Mouse (Mus musculus): ENCODE measurements at regions not wholly inside any gene's neighbourhood (a gene's known extent, or its start where the extent isn't known, plus 50 kb on each side); places are given as distances from the start of the nearest gene placed in this dataset.
A peak's percentile ranks its signal among the peaks of the same experiment; 100 is the strongest.

DNA sequence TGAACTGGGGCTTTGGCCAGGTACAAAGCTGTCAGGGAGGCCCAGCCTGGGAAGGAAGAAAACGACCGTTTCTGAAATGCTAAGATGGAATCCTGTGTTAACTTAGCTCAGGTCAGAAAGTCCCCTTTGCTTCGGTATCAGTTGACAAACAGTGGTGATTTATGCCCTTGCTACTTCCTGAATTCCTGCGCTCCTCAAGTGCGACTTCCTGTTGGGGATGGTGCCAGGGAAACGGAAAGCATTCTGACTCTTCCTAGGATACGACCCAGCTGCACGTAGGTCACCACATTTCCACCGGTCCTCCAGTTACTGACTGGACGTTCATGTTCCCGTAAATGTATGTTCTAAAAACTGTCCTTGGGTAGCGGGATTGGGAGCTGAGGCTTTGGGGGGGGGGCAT is 161.0 kb downstream of the Hibadh start:
- DNase-seq (ENCODE audit: low read depth, low spot score) = peak; percentile 53

DNA sequence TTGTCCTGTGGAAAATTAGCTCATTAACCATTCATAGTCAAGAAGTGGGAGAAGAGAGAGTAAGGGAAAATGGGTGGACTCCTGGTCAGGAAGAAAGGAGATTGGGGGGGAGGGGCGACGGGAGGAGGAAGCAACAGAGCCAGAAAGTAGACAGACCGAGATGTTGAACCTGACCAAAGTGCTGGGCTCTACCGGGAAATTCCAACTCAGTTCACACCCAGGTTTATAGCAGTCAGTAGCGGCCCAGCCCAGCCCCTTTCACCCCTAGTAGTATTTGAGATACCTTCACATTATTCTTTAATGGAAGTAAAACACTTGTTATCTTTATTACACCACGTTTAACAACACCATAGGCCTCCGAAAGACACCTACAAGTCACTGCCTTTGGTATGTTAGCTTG is 158.2 kb downstream of the Hibadh start:
- no peak for DNase-seq (ENCODE audit: low read depth, low spot score)

DNA sequence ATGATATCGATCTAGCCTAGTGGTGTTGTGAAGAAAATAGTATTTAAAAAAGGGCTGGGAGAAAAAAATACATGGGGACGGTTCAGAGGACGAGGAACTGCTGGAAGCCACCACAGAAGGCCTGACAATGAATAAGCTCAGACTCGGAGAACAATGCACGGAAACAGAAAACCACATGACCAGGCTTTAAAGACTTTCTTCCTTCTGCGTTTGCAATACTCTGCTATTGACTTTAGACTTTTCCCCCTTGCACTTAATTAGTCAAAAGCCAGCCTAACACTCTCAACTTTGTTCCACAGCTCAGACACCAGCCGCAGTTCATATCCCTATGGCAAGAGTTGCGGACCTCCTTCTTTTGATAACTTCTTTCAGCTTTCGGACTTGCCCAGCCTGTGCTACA is 154.0 kb downstream of the Hibadh start:
- no peak for DNase-seq (ENCODE audit: low read depth, low spot score)

DNA sequence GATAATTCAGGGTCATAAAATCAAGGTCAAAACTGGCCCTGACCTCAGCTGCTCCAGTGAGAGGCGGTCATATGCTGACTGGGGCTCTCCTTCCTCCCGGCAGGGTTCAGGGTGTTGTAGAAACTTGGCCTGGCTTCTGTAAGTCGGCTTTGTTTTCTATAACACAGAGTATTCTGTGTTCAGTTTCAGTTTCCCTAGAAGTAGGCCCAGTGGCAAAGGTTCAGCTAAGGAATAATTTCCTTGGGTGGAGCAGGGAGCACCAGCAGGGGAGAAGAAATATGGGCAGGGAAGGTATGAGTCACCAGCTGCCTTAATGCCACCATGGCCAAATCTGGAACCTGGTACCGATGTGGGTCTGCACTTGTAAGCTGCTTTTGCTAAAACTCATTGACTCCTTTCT is 153.5 kb downstream of the Hibadh start:
- DNase-seq (ENCODE audit: low read depth, low spot score) = no peak

DNA sequence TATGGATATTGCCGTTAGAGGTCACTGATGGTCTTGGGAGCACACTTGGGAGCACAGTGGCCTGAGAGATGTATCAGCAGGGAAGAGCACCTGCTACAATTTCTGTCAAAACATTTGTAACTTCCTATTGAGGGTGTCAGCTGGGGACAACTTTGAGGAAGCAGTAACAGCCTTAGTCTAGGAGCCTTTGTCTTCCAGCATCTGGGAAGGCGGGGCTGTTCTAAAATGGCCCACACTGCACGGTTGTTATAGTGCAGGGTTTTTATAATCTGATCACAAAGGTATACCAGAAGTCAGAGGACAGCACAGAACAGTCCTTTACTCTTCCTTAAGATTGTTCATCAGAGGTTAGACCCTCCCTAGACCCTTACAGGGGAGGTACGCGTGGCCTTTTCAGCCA is 152.3 kb downstream of the Hibadh start:
- DNase-seq (ENCODE audit: low read depth, low spot score) = no peak

DNA sequence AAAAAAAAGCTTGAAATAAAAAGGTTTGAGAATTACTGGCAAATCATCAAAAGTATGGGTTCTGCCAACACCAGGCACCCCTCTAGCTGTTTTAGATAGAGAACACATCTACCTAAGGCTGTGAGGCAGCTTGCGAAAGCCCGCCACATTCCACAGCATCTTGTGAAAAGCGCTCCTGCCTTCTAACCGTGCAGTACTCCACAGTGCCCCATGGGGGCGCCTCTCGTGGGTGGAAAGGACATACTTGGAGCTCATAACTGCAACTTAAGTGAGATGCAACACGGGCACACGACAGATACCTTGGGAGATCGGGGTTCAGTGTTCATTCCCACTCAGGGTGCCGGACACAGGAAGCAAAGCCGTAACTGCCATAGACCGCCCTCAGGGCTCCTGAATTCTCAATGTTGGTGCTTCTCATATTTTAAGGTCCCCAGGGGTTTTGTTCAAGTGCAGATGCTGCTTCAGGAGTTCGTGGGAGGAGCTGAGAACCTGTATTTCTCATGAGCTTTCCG is 149.9 kb downstream of the Hibadh start:
- DNase-seq (ENCODE audit: low read depth, low spot score) = no peak

DNA sequence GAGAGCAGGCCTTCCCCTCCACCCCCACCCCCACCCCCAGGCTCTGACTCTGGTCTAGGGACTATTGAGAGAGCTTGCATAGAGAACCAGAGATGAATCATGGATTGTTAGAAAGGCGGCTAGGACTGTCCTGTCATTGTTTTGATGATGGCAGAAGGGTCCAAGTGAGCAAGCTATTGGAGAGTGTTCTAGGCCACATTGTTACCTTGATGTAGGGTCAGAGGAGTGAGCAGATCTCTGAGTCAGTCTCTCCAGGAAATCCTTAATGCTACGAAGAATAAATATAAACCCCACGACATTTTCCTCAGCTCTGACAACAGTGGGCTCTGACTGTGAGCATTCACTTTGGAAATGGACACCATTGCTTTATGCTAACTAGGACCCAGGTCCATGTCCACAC is 144.9 kb downstream of the Hibadh start:
- no peak for DNase-seq (ENCODE audit: low read depth, low spot score)

DNA sequence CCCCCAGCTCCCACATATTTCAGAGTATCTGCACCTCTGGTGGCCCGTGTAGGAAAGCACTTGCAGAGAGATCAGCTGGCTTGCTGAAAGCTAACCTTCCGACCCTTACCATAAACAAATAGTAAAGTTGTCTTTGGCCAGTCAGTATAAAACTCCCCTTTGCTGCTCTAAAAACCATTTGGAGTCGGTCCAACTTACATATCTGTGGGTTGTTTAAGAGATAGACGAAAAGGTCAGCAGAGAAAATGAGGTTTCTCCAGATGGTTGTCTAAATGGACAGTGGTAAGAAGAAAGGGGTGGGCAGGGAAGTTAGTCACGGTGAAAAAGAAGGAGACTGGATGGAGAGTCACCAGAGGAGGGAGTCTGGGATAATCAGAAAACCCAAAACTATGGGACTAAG is 144.3 kb downstream of the Hibadh start:
- no peak for DNase-seq (ENCODE audit: low read depth, low spot score)

Data from forelimb bud, embryonic 11.5 days (tissue).